Mouse (Mus musculus): ENCODE measurements around the gene Chtf18.

- TF ChIP-seq USF1 (IDR thresholded peaks at IDR 0.05; ENCODE audit: low read depth) (no peak), SRF (IDR thresholded peaks at IDR 0.05; ENCODE audit: control insufficient read depth, insufficient read length, low read depth) (no peak), TCF12 (IDR thresholded peaks at IDR 0.05; ENCODE audit: insufficient read depth, poor library complexity, severe bottlenecking) (no peak), E2F4 (IDR thresholded peaks at IDR 0.05; ENCODE audit: insufficient read depth) (no peak), POLR2A (IDR thresholded peaks at IDR 0.05; ENCODE audit: insufficient read length, low read depth) (peak; percentile 85), TCF3 (IDR thresholded peaks at IDR 0.05; ENCODE audit: insufficient read length, low read depth) (no peak), MAX (IDR thresholded peaks at IDR 0.05; ENCODE audit: low read depth) (no peak), REST (IDR thresholded peaks at IDR 0.05; ENCODE audit: insufficient read depth, insufficient read length) (peak; percentile 37), MYOG (IDR thresholded peaks at IDR 0.05; ENCODE audit: control insufficient read depth in 1 of 3, insufficient read depth in 1 of 3, insufficient read length in 2 of 3, low read depth in 2 of 3) (no peak), CEBPB (IDR thresholded peaks at IDR 0.05; ENCODE audit: insufficient read depth, poor library complexity, severe bottlenecking) (no peak), MYOD1 (IDR thresholded peaks at IDR 0.05; ENCODE audit: control insufficient read depth in 1 of 3, insufficient read length in 2 of 3, low read depth in 2 of 3) (no peak)
Observed at GRCm38 (mm10) chr17:25773549-25774120, 46.4 kb upstream of the Chtf18 start, which contains the start of gene Narfl.

Measured in myocyte (in vitro differentiated cells).